Mouse (Mus musculus) heart, embryonic 14.5 days (tissue): Measurements from ENCODE around the gene Epb41l4b. TPM values are rescaled to one million over a fixed set of nuclear protein-coding genes. Genes with fewer than 3 reads are reported as not detected.

Experiments used
- ATAC-seq: fragments of 200-750 bp; cut with Nextera tagmentation; 2 replicates; pipeline ENCODE4 v1.8.0; 2017; ENCODE audit warnings: low read depth, moderate TSS enrichment; ENCODE audit not compliant: insufficient number of reproducible peaks, insufficient read depth, low FRiP score
- H3K27ac ChIP-seq, 2 experiments: fragments of 200-500 bp in 1 of 2; fragments of 300-500 bp in 1 of 2; sonication (generic) in 1 of 2; replicated peaks in 1 of 2; 2 replicates each; pipeline ENCODE4 v1.5.1; 2012 to 2014; ENCODE audit warnings: low read depth in 2 of 2, low read length in 2 of 2, control low read depth in 1 of 2, mild to moderate bottlenecking in 1 of 2, mixed read lengths in 1 of 2; ENCODE audit not compliant: control insufficient read depth in 1 of 2, insufficient read depth in 1 of 2
- H3K27me3 ChIP-seq: fragments of 300-500 bp; sonication (generic); 2 replicates; pipeline ENCODE4 v1.6.1; 2014; ENCODE audit warnings: mild to moderate bottlenecking, low read length, control low read depth; ENCODE audit not compliant: control insufficient read depth, insufficient read depth
- H3K36me3 ChIP-seq: fragments of 300-500 bp; sonication (generic); 2 replicates; pipeline ENCODE4 v1.6.1; 2014; ENCODE audit warnings: mild to moderate bottlenecking, control low read depth, low read length, mixed read lengths; ENCODE audit not compliant: control insufficient read depth, insufficient read depth
- H3K4me1 ChIP-seq, 2 experiments: fragments of 200-500 bp in 1 of 2; fragments of 300-500 bp in 1 of 2; sonication (generic) in 1 of 2; 2 replicates each; pipeline ENCODE4 v1.6.1; 2012 to 2014; ENCODE audit warnings: low read length in 2 of 2, control low read depth in 1 of 2, mixed read lengths in 1 of 2; ENCODE audit not compliant: control insufficient read depth in 2 of 2, insufficient read depth in 2 of 2
- H3K4me2 ChIP-seq: fragments of 300-500 bp; sonication (generic); 2 replicates; pipeline ENCODE4 v1.6.1; 2014; ENCODE audit warnings: mild to moderate bottlenecking, low read length
- H3K4me3 ChIP-seq, 2 experiments: fragments of 200-500 bp in 1 of 2; fragments of 300-500 bp in 1 of 2; sonication (generic) in 1 of 2; 2 replicates each; pipeline ENCODE4 v1.5.1; 2012 to 2014; ENCODE audit warnings: low read length in 2 of 2, mild to moderate bottlenecking in 2 of 2, control low read depth in 1 of 2, low read depth in 1 of 2, moderate library complexity in 1 of 2; ENCODE audit not compliant: control insufficient read depth in 1 of 2, insufficient read depth in 1 of 2
- H3K9ac ChIP-seq: fragments of 300-500 bp; sonication (generic); 2 replicates; pipeline ENCODE4 v1.6.1; 2014; ENCODE audit warnings: mild to moderate bottlenecking, low read length
- H3K9me3 ChIP-seq: fragments of 300-500 bp; sonication (generic); 2 replicates; pipeline ENCODE4 v1.6.1; 2016; ENCODE audit warnings: low read length, control low read depth; ENCODE audit not compliant: control insufficient read depth
- WGBS: fragments of 180-500 bp; shearing (Covaris S2); extraction: QIAGEN DNeasy Blood & Tissue Kit; methylation state at CpG from one replicate; pipeline ENCODE4 v1.1.7; 2014; 5-methylcytosine and 5-hydroxymethylcytosine counted together
- polyA plus RNA-seq: library from polyadenylated mRNA; unstranded; fragments of >200 nt; fragmentation: Nextera tagmentation; extraction: Ambion mirVana; gene quantifications from 2 replicates; pipeline ENCODE4 v1.2.1, GENCODE M21; 2014

Epb41l4b gene
- polyA plus RNA-seq, 1 experiment from 2014 or later = 0.57 TPM

DNA sequence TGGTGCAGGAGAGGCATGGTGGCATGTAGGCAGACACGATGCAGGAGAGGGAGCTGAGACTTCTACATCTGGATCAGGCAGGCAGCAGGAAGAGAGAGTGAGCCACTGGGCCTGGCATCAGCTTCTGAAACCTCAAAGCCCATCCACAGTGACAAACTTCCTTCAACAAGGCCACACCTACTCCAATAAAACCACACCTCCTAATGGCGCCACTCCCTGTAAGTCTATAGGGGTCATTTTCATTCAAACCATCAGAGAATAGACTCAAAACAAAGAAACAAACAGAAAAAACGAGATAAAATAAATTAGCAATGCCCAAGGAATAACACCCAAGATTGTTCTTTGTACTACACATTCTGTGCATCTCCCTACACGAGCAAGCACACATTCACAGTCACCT, 35.6 kb upstream of the Epb41l4b start:
- Histone ChIP-seq H3K9me3 (no peaks in the 10 kb centered on the region), H3K4me1 (peaks cover 5 to 6% of the 10 kb centered on the region in 2 experiments), H3K36me3 (no peaks in the 10 kb centered on the region), H3K4me2 (no peak overlapping the region), H3K9ac (no peak overlapping the region), H3K4me3 (no peak overlapping the region), H3K27me3 (no peaks in the 10 kb centered on the region), H3K27ac (no peak overlapping the region)
- ATAC-seq = no peak
- 75% methylated on average over 4 of the region's 4 CpGs for WGBS

DNA sequence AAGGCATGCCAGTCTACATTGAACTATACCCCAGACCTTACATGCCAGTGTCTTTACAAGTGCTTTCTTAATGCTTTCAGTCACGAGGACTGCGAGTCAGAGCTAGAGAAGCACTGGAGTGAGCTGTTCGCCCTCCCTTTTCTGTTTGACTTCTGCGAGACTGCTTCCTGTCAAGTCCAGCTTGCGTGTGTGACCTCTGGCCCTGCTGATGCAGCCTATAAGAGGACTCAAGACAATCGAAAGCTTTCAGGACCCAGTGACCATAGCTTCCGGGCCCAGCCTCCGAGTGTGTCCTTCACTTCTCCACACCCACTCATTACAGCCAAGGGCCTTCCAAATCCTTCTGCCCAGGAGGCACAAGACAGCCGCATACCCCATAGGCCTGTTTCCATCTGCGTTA, 32.1 kb upstream of the Epb41l4b start:
- H3K9ac ChIP-seq = no peak overlapping the region
- H3K4me3 ChIP-seq = no peak overlapping the region
- peaks cover 7 to 10% of the 10 kb centered on the region in 2 experiments for H3K4me1 ChIP-seq
- H3K27ac ChIP-seq = no peak overlapping the region
- H3K36me3 ChIP-seq = no peaks in the 10 kb centered on the region
- H3K27me3 ChIP-seq = no peaks in the 10 kb centered on the region
- H3K9me3 ChIP-seq = no peaks in the 10 kb centered on the region
- no peak overlapping the region for H3K4me2 ChIP-seq
- WGBS = 61% methylated on average over 10 of the region's 10 CpGs
- ATAC-seq = no peak

- ATAC-seq = no peak; the same call in 1 of the 2 replicates
- Histone ChIP-seq H3K9me3 (no peaks in the 10 kb centered on the region), H3K27ac (no peak overlapping the region), H3K4me3 (no peak overlapping the region), H3K4me1 (peaks cover 7 to 10% of the 10 kb centered on the region in 2 experiments), H3K4me2 (no peak overlapping the region), H3K36me3 (no peaks in the 10 kb centered on the region), H3K27me3 (no peaks in the 10 kb centered on the region), H3K9ac (no peak overlapping the region)
- WGBS = 41% methylated on average over 8 of the region's 8 CpGs
Observed at GRCm38 (mm10) chr4:57172861-57173260, 29.6 kb upstream of the Epb41l4b start.

GRCm38 (mm10) chr4:57171817-57172216, 28.6 kb upstream of the Epb41l4b start:
- peaks cover 7 to 10% of the 10 kb centered on the region in 2 experiments for H3K4me1 ChIP-seq
- 0 out of 2 replicates have a peak, but pooled peaks have one; percentile 9 for ATAC-seq
- H3K27me3 ChIP-seq = no peaks in the 10 kb centered on the region
- WGBS = 30% methylated on average over 5 of the region's 5 CpGs
- H3K27ac ChIP-seq = peak overlapping the region; percentile 51 to 63; a peak in 3 of 4 replicates
- no peaks in the 10 kb centered on the region for H3K9me3 ChIP-seq
- H3K4me3 ChIP-seq = no peak overlapping the region
- no peaks in the 10 kb centered on the region for H3K36me3 ChIP-seq
- no peak overlapping the region for H3K4me2 ChIP-seq
- no peak overlapping the region for H3K9ac ChIP-seq

- H3K4me1 ChIP-seq = peaks cover 2 to 4% of the 10 kb centered on the region in 2 experiments; a peak in 3 of 4 replicates
- no peak overlapping the region for H3K4me2 ChIP-seq
- no peaks in the 10 kb centered on the region for H3K9me3 ChIP-seq
- H3K9ac ChIP-seq = no peak overlapping the region
- no peaks in the 10 kb centered on the region for H3K27me3 ChIP-seq
- no peak overlapping the region for H3K4me3 ChIP-seq
- no peak for ATAC-seq
- no peaks in the 10 kb centered on the region for H3K36me3 ChIP-seq
- 92% methylated on average over 3 of the region's 3 CpGs for WGBS
- H3K27ac ChIP-seq = no peak overlapping the region
Observed at GRCm38 (mm10) chr4:57168680-57169079, 25.4 kb upstream of the Epb41l4b start.

GRCm38 (mm10) chr4:57168277-57168676, 25.0 kb upstream of the Epb41l4b start:
- Histone ChIP-seq H3K9ac (no peak overlapping the region), H3K27ac (no peak overlapping the region), H3K9me3 (no peaks in the 10 kb centered on the region), H3K27me3 (no peaks in the 10 kb centered on the region), H3K4me2 (no peak overlapping the region), H3K4me3 (no peak overlapping the region), H3K36me3 (no peaks in the 10 kb centered on the region), H3K4me1 (peaks cover 2 to 4% of the 10 kb centered on the region in 2 experiments; a peak in 3 of 4 replicates)
- WGBS = 23% methylated on average over 1 of the region's 1 CpGs
- ATAC-seq = no peak

GRCm38 (mm10) chr4:57166922-57167870, 24.0 kb upstream of the Epb41l4b start:
- peaks cover 2 to 4% of the 10 kb centered on the region in 2 experiments; a peak in 2 of 4 replicates for H3K4me1 ChIP-seq
- H3K36me3 ChIP-seq = no peaks in the 10 kb centered on the region
- no peak overlapping the region for H3K4me3 ChIP-seq
- no peak overlapping the region for H3K9ac ChIP-seq
- no peak overlapping the region for H3K27ac ChIP-seq
- WGBS = 59% methylated on average over 12 of the region's 12 CpGs
- H3K9me3 ChIP-seq = no peaks in the 10 kb centered on the region
- H3K27me3 ChIP-seq = no peaks in the 10 kb centered on the region
- H3K4me2 ChIP-seq = no peak overlapping the region
- ATAC-seq = no peak
